Mouse (Mus musculus) embryonic facial prominence, embryonic 10.5 days (tissue): ENCODE measurements at regions not wholly inside any gene's neighbourhood (a gene's known extent, or its start where the extent isn't known, plus 50 kb on each side); places are given as distances from the start of the nearest gene placed in this dataset.
"Not testable (repeated sequence)": the region's sequence is repeated elsewhere in the genome, so short reads cannot be mapped to it uniquely, and the experiment has no call there.

Experiments used
- DNase-seq: peaks from one replicate; pipeline ENCODE4 v3.0.0-alpha.2; 2017; ENCODE audit warnings: low spot score
- H3K27ac ChIP-seq: fragments of 300-500 bp; sonication (generic); replicated peaks from 2 replicates; pipeline ENCODE4 v1.5.1; 2016; ENCODE audit warnings: mild to moderate bottlenecking
- H3K27me3 ChIP-seq: fragments of 300-500 bp; sonication (generic); replicated peaks from 2 replicates; pipeline ENCODE4 v1.6.1; 2016; ENCODE audit warnings: low read depth, mild to moderate bottlenecking; ENCODE audit not compliant: poor library complexity, severe bottlenecking
- H3K36me3 ChIP-seq: fragments of 300-500 bp; sonication (generic); replicated peaks from 2 replicates; pipeline ENCODE4 v1.6.1; 2016; ENCODE audit warnings: mild to moderate bottlenecking, moderate library complexity
- H3K4me1 ChIP-seq: fragments of 300-500 bp; sonication (generic); 2 replicates; pipeline ENCODE4 v1.6.1; 2016
- H3K4me3 ChIP-seq: fragments of 300-500 bp; sonication (generic); 2 replicates; pipeline ENCODE4 v1.5.1; 2016; ENCODE audit warnings: mild to moderate bottlenecking, moderate library complexity
- H3K9me3 ChIP-seq: fragments of 300-500 bp; sonication (generic); 2 replicates; pipeline ENCODE4 v1.6.1; 2016; ENCODE audit warnings: mild to moderate bottlenecking
- WGBS: fragments of 180-500 bp; shearing (Covaris S2); methylation state at CpG from one replicate; pipeline ENCODE4 v1.1.7; 2016; 5-methylcytosine and 5-hydroxymethylcytosine counted together

DNA sequence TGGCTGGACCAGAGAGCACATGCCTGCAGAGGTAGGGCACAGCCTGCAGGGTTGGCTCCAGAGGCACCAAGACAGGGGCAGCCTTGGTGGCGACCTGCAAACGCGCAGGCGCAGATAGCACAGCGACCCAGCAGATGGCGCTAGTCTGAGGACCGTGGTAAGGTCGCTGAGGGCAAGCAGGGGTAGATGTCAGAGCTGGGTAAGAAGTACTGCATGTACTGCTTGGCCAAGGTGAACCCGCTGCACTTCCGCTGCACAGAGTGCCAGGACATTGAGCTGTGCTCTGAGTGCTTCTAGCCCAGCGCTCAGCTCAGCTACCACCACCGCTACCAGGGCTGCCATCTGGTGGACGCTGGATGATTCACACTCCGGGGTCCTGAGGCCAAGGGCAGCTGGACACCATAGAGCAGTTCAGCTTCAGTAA, 68.3 kb downstream of the Hsp90b1 start:
- DNase-seq: peak; percentile 85
- peak overlapping the region; percentile 48; the same call in 1 of the 2 replicates for H3K27ac ChIP-seq
- not testable (repeated sequence) for H3K36me3 ChIP-seq, H3K27me3 ChIP-seq, H3K9me3 ChIP-seq, H3K4me1 ChIP-seq
- WGBS: 2% methylated on average over 14 of the region's 14 CpGs
- H3K4me3 ChIP-seq: peak overlapping the region; percentile 50

DNA sequence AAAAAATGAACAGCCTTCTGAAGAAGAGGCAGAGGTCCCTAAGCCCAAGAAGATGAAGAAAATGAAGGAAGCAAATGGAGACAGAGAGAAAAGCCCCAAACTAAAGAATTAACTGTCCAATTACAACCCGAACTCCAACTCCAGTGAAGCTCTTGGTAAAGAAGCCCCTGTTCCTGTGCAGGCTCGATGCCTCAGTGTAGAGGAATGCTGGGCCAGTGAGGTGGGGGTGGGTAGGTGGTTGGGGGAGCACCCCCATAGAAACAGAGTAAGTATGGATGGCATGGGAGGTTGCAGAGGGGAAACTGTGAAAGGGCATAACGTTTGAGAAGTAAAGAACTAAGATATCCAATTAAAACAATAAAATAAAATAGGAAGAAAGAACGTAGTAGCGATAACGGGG, 68.8 kb downstream of the Hsp90b1 start:
- H3K4me3 ChIP-seq: peak overlapping the region; percentile 50
- not testable (repeated sequence) for H3K27me3 ChIP-seq, H3K36me3 ChIP-seq, H3K4me1 ChIP-seq, DNase-seq, H3K9me3 ChIP-seq
- H3K27ac ChIP-seq: 0 out of 2 replicates have a peak overlapping the region, but pooled peaks have one; percentile 48
- 28% methylated on average over 6 of the region's 6 CpGs for WGBS

GRCm38 (mm10) chr10:86626734-86627133, 78.6 kb downstream of the Hsp90b1 start:
- H3K4me1 ChIP-seq, H3K9me3 ChIP-seq, H3K36me3 ChIP-seq, H3K27me3 ChIP-seq, H3K27ac ChIP-seq, H3K4me3 ChIP-seq, DNase-seq: not testable (repeated sequence)

- H3K36me3 ChIP-seq, DNase-seq, H3K4me3 ChIP-seq, H3K27me3 ChIP-seq, H3K27ac ChIP-seq, H3K4me1 ChIP-seq, H3K9me3 ChIP-seq: not testable (repeated sequence)
- WGBS: 85% methylated on average over 6 of the region's 6 CpGs
Observed at GRCm38 (mm10) chr10:86617958-86618664, 87.2 kb downstream of the Hsp90b1 start.

DNA sequence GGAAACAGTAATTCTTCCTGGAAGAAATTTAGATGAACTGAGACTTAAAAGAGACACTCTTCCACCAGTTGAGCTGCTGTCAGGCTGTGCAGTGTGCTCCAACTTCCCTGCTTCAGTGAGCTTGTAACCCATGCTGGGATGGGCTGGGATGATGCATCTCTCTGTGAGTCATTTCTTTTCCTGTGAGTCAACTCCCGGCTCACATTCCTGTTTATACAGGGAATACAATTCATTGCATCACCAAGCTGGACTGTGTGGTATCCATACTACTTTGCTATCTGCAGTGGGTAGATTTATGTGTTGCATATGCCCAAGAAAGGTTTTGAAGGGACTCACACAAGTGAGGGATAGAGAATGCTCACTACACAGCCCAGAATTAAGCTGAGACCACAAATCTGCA, 93.0 kb downstream of the Hsp90b1 start:
- not testable (repeated sequence) for DNase-seq, H3K4me3 ChIP-seq, H3K9me3 ChIP-seq, H3K27ac ChIP-seq, H3K4me1 ChIP-seq, H3K36me3 ChIP-seq, H3K27me3 ChIP-seq
- 57% methylated on average over 1 of the region's 1 CpGs for WGBS

GRCm38 (mm10) chr10:86610027-86610426, 95.3 kb downstream of the Hsp90b1 start:
- not testable (repeated sequence) for H3K36me3 ChIP-seq, H3K27me3 ChIP-seq, H3K4me1 ChIP-seq, DNase-seq, H3K4me3 ChIP-seq, H3K9me3 ChIP-seq, H3K27ac ChIP-seq
- WGBS: 65% methylated on average over 2 of the region's 2 CpGs

DNA sequence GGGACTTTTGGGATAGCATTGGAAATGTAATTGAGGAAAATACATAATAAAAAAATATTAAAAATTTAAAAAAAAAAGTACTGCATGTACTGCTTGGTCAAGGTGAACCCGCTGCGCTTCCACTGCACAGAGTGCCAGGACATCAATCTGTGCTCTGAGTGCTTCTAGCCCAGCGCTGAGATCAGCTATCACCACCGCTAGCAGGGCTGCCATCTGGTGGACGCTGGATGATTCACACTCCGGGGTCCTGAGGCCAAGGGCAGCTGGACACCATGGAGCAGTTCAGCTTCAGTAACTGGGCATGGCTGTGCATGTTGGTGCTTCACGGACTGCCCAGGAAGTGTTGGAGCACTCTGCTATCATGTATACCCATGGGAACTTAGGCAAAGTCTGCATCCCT, 102.1 kb upstream of the Syn3 start:
- DNase-seq: peak; percentile 10
- H3K4me3 ChIP-seq, H3K27me3 ChIP-seq, H3K36me3 ChIP-seq, H3K9me3 ChIP-seq, H3K4me1 ChIP-seq, H3K27ac ChIP-seq: not testable (repeated sequence)
- 43% methylated on average over 7 of the region's 7 CpGs for WGBS

GRCm38 (mm10) chr10:86599991-86600390, 101.3 kb upstream of the Syn3 start:
- not testable (repeated sequence) for H3K9me3 ChIP-seq, DNase-seq, H3K27me3 ChIP-seq, H3K4me3 ChIP-seq, H3K36me3 ChIP-seq, H3K4me1 ChIP-seq, H3K27ac ChIP-seq
- WGBS: 91% methylated on average over 7 of the region's 7 CpGs

GRCm38 (mm10) chr10:86590211-86590610, 91.5 kb upstream of the Syn3 start:
- not testable (repeated sequence) for DNase-seq, H3K4me3 ChIP-seq, H3K4me1 ChIP-seq, H3K9me3 ChIP-seq, H3K36me3 ChIP-seq, H3K27ac ChIP-seq, H3K27me3 ChIP-seq
- 81% methylated on average over 2 of the region's 2 CpGs for WGBS

- not testable (repeated sequence) for H3K4me1 ChIP-seq, H3K9me3 ChIP-seq, H3K4me3 ChIP-seq, H3K27me3 ChIP-seq, DNase-seq, H3K27ac ChIP-seq, H3K36me3 ChIP-seq
- 78% methylated on average over 2 of the region's 2 CpGs for WGBS
Observed at GRCm38 (mm10) chr10:86566875-86567274, 68.2 kb upstream of the Syn3 start.

DNA sequence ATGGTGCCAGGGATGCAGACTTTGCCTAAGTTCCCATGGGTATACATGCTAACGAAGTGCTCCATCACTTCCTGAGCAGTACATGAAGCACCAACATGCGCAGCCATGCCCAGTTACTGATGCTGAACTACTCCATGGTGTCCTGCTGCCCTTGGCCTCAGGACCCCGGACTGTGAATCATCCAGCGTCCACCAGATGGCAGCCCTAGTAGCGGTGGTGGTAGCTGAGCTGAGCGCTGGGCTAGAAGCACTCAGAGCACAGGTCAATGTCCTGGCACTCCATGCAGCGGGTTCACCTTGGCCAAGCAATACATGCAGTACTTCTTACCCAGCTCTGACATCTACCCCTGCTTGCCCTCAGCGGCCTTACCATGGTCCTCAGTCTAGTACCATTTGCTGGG, 57.1 kb upstream of the Syn3 start:
- H3K4me3 ChIP-seq: no peak overlapping the region
- peak; percentile 12 for DNase-seq
- no peaks in the 10 kb centered on the region for H3K36me3 ChIP-seq
- no peaks in the 10 kb centered on the region for H3K4me1 ChIP-seq
- no peaks in the 10 kb centered on the region for H3K9me3 ChIP-seq
- no peak overlapping the region for H3K27ac ChIP-seq
- WGBS: 62% methylated on average over 8 of the region's 8 CpGs
- no peaks in the 10 kb centered on the region for H3K27me3 ChIP-seq
